Mouse (Mus musculus): ENCODE results near the gene Selp. TPM values are rescaled to one million over a fixed set of nuclear protein-coding genes. Genes with fewer than 3 reads are reported as not detected.
A peak's percentile ranks its signal among the peaks of the same experiment; 100 is the strongest.

The Selp gene
- total RNA-seq (2015) (3.3 and 7.6 TPM in 2 replicates), total RNA-seq (2017) (0.68 and 2.0 TPM in 2 replicates)

DNA sequence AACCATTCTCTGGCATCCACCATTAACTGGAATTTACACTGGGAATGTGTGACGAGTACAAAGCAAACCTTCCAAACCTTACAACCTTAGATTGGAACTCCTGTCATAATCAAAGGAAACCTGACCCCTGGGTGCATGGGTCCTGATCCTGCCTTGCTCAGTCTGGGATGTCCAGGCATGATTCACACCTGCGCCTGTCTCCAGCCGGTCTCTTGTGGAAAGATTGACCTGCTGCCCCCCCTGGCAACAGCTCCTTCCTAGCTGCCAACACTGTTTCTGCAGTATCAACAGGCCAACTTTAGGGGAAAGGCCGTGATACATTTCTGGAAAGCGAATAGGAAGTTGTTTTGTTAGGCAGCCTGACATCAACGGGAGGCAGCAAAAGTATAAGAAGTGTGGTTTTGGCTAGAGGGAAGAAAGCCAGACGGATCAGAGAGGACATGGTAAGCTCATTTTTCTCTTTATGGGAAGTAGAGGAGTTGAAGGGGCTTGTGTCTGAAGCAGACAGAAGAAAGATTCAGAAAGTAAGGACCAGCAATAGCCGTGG, at the start of gene Selp:
Gene Selp (plus strand): TSS at position 318 of the 547 bp plus-strand sequence.
- peak; percentile 45 for ATAC-seq (replicated peaks; ENCODE audit: poor library complexity)

DNA sequence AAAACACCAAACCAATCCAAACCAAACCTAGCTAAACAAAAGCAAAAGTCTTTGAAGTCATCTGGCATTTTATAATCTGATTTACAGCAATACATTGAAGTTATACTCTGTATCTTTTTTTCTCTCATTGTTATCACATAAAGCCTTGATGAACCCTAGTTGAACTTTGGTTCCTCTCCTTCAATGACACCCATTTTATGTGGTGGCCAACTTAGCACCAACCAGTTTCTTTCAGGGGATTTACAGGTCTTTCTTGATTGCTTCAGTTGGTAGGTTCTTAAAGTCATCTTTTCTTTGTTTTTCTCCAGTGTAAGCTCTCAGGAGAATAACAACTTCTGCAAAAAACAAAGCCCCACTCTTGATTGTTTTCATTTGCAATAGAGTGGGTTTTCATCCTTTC, 45.8 kb upstream of the Selp start:
- ATAC-seq (replicated peaks; ENCODE audit: poor library complexity) = no peak

DNA sequence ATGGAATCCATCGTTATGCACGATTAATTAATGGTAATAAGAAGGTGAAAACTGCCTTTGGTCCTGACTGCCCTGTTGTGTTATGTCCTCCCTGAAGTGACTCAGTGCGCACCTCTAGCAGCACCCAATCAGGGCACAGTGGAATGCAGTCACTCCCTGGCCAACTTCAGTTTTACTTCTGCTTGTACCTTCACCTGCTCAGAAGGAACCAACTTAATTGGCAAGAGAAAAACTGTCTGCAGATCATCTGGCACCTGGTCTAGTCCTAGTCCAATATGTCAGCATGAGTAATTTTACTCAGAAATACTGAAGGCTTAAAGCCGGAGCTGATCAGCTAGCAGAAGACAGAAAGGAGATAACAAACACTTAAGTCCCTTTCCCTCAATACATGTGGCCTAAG, 44.6 kb upstream of the Selp start:
- ATAC-seq (replicated peaks; ENCODE audit: poor library complexity) = no peak

DNA sequence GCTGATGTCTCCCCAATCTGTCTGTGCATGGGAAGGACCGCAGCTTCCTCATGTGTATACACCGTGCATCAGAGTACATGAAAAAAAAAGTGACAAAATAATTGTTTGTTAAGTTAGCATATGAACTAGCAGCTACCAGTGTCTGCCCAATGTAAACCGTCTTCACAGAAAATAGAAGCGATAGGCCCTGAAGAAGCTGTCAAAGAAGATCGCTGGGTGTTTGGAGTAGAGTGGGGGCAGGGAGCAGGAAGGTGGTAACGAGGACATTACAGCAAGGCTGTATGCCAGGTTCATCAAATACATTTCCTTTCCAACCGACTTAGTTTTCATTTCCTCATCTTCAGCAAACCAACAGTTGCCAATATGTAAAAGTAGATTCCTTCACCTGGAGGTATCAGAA, 44.0 kb upstream of the Selp start:
- ATAC-seq (replicated peaks; ENCODE audit: poor library complexity) = peak; percentile 41

DNA sequence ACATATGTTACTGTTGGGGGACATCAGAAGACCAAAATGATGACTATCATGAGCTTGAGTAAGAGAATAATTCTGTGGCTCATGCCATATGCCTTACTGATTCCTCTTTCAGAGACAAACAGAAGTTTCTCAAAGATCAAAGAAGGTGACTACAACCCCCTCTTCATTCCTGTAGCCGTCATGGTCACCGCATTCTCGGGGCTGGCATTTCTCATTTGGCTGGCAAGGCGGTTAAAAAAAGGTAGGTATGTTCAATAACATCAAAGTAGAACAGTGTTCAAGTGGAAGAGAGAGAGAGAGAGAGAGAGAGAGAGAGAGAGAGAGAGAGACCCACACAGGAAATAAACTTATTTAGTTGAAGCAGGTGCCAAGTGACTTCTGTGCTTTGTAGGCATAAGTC, 43.1 kb upstream of the Selp start:
- ATAC-seq (replicated peaks; ENCODE audit: poor library complexity) = no peak

DNA sequence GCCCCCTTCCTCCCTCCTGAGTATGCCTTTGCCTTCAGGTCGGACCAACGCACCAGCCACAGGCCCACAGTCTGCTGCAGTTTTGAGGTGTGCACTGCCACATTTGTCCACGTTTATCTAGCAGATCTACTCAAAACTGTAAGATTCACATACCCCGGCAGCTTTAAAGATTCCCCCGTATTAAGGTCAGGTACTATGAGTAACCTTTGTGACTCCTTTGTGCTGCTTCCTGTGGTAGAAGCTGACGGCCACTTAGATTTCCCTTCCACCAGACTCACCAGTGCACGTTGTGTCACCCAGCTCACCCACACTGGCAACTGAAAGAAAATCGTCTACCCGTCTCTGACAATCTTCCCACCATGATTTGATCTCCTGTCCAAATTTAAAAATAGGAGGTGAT, 42.0 kb upstream of the Selp start:
- ATAC-seq (replicated peaks; ENCODE audit: poor library complexity) = no peak

DNA sequence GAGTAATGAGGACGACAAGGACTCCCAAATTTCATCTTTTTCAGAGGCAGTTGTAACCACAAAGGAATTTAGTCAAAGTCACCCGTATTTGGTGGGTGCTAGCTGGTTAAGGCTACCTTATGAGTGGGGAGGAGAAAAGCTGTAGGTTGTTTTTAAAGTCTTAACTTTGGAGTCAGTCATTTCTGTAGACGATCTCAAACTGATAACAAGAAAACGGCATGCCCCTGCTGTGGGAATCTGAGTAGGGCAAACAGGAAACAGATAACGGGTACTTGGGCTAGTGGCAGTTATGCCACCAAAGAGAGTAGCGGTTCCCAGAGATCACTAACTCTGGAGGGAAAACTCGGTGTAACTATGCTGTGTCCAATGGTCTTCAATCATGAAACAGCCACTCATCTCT, 41.3 kb upstream of the Selp start:
- ATAC-seq (replicated peaks; ENCODE audit: poor library complexity) = peak; percentile 35

DNA sequence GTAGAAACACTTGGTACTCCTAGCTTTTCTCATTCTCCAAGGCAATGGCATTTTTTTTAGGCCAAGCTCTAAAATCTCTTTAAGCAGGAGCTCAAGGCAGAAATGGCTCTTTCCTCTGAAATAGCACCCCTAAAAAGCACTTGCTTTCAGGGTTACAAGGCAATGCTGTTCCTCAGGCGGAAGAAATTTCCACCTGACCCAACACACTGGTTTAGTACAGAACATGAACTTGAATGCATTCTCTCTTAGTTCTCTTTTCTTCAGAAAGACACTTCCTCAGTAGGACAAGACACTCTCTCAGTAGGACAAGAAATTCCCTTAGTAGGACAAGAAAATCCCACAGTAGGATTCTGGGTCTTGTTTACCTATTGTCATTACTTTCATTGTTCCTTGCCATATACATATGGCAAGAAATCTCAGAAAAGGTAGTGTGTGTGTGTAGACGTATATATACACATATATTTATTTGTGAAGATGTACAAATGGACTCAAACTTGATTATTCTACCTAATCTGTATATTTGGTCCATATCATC, 40.4 kb upstream of the Selp start:
- ATAC-seq (replicated peaks; ENCODE audit: poor library complexity) = no peak

DNA sequence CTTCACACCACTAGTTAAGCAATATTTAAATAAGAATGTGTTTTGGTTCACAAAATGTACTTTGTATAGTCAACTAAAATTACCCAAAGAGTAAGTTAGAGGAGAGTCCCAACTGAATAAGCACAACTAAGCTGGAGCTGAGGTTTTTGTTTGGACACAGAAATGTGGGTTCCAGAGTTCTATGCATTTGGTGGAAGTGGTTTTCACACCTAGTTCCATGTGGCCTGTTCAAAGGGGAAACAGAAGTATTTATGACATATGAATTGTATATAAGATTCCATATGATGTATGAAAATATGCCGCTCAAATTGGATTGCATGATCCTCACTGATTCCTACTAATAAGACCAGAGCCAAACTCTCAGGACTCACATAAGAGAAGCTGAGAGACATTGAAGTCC, 39.6 kb upstream of the Selp start:
- ATAC-seq (replicated peaks; ENCODE audit: poor library complexity) = no peak

DNA sequence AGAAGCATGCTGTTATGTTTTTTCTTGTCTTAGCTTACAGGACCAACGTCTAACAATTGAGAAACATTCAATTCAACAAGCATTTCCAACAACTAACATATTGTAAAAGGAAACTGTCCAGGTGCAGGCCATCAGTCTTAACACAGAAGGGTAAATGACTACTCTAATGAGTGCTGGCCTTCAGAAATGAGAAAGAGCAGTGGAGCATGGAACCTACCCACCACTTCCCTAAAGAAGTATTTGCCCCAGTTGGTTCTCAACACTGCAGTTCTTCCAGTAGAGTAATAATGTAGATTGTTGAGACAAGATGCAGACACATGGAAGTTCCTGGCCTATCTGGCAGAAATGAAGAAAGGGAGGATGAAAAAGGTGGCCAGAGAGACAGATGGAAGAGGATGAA, 38.6 kb upstream of the Selp start:
- no peak for ATAC-seq (replicated peaks; ENCODE audit: poor library complexity)

DNA sequence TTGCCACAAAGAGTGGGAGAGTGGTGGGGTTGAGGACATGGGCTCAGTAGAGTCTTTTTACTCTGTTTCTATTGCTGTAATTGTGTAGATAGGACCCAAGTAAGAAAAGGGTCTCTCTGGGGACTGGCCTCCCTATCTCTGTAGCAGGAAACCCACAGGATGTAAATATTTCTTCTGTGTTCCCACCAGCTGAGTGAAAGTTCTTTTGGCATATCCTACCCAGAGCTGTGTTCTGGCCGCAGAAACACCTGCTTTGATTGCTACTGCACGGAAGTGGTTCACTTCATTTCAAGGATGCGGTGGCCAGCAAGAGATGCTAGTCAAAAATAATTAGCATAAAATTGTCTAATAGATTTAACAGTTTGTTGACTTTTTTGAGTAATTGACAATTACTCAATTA, 38.0 kb upstream of the Selp start:
- ATAC-seq (replicated peaks; ENCODE audit: poor library complexity) = no peak

DNA sequence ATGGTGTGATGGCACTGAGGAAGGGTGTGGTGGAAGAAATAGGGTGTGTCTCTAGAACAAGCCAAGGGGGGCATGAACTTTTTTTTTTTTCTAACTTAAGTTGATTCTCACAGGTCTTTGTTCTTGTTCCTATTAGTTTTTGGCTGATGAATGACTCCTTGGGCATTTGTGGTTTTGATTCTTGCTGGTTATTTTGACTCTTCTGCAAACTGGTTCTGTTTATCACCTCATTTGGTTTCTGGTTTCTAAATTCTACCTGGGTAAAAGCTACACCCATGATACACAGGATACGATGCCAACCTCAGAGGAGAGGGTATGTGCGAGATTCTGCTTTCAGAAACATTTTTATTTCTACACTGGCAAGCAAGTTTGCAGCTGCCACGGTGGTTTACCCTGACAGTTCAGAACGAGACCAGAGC, 36.7 kb upstream of the Selp start:
- ATAC-seq (replicated peaks; ENCODE audit: poor library complexity) = 0 out of 2 replicates have a peak, but pooled peaks have one; percentile 6

DNA sequence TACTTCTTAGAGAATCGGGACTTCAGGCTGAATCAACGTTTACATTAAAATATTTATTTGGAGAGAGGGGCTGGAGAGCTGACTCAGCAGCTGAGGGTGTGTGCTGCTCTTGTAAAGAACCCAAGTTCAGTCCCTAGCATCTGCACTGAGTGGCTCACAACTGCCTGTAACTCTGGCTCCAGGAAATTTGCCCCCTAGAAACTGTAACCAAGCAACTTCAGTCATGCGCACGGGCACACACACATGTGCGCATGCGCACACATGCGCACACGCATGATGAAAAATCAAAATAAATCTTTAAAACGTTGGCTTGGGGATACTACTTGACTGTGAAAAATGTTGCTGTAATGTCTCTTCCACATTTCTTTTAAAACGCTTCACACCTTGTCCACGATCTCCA, 36.0 kb upstream of the Selp start:
- ATAC-seq (replicated peaks; ENCODE audit: poor library complexity) = no peak

DNA sequence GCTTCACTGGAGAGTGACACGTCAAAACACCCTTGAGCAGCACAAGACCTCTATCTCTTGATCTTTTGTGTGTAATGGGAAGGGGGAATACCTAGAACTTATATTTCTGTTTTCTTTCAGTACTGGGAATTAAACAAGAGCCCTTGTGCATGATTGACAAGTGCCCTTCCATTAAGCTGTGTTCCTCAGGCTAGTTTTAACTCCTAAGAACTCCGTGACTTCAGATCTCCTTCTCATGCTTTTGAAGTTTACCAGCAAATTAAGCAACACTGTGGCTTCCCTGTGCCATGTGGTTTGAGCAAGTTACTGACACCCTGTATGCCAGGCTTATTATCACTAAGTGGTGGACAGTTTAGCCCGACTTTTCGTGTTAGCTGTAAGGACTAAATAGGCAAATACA, 32.0 kb upstream of the Selp start:
- peak; percentile 42 for ATAC-seq (replicated peaks; ENCODE audit: poor library complexity)

DNA sequence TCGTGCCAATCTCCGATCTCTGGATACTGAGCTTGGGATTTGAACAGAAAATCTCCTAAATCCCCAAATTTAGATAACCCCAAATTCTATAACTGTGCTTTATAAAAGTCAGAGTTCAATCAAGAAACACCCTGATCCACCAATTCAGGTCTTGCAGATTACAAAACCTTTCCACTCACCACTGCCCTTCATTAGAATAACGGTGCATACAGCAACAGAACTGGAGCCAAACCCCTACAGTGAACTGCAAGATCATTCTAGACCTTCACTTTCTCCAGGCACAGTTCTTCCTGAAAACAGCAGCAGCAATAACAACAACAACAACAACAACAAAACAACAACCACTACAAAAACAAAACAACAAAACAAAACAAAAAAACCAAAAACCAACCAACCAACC, 28.3 kb upstream of the Selp start:
- ATAC-seq (replicated peaks; ENCODE audit: poor library complexity) = peak; percentile 54

DNA sequence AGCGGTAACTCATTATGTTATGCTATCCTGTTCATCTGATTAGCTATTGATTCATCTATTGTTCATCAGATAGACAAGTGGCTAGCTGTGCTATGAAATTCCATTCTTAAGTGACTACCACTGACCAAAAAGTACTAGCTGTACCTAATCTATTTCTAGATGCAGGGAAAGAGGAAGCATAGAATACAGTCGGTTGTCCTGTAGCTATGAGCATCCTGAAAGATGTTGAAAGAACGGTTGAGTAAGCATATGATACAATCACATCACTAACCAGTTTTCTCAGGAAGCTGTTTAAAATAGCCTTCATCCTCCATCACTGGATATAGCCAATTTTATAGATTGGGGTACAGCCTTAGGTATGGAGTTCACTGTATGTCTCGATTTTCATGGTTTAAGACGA, 27.2 kb upstream of the Selp start:
- peak; percentile 77 for ATAC-seq (replicated peaks; ENCODE audit: poor library complexity)

DNA sequence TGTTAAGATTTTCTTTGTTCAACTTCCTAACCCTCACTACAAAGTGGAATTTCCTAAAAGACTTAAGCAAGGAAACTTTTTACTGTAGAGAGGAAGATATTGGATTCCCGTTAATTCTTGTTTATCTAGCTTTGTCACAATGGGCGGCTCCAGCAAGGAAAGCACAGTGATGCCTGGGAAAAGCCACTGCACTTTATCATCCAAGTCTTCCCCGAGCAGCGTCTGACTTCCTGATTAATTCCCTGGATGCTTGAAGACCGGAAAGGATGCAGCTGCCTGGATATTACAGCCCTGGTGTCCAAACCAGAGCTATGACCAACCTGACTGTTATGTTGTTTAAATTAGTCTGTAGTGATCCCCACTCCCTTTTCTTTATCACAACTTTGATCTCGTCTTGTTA, 18.3 kb upstream of the Selp start:
- ATAC-seq (replicated peaks; ENCODE audit: poor library complexity) = no peak

DNA sequence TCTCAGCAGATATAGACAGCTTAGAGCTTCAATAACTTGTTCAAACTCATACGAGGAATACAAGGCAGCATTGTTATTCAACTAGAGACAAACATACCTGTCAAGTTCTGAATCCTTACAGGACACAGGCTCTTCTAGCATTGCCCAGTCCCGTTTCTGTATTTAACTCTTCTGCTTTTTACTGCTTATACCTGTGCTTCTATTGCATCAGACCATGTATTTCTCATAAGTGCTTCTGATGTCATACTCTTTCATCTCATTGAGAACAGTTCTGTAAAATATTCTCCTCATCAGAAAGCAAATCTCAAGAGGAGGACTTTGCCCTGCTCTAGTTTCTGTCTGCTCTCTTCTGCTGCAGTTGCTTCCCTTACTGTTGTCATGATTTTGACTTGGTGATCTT, 17.2 kb upstream of the Selp start:
- 0 out of 2 replicates have a peak, but pooled peaks have one; percentile 31 for ATAC-seq (replicated peaks; ENCODE audit: poor library complexity)

DNA sequence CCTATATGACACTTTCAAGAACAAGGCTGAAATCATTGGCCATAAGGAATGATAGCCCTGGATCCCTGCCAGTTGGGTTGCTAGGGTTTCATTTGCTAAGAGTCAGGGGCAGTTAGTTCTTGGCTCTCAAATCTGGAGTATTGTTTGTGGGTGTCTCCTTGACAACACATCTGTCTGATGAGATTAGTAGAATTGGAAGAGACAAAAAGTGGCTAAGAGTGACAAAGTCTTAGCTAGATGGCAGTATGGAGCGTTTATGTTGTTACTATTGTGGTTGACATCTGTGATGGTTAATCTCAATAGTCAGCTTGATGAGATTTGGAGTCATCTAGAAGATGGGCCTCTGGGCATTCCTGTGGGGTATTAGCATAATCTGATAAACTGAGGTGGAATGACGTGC, 16.7 kb upstream of the Selp start:
- peak; percentile 68 for ATAC-seq (replicated peaks; ENCODE audit: poor library complexity)

DNA sequence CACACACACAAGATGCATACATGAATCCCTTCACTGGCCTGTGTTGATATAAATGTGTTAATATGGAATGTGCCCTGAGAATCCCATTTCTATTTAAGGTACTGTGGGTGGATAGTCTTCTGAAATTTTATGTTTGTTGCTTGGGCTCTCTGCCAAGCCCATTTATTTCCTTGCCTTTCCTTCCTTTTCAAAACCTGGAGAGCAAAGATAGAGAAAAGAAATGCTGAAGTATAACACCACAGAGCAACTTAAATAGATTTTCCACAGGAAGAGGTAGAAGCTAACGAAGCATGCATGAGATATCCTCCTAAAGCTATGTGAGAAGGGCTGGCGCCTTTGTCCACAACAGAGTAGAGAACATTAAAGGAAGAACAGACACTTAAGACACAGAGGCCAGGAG, 5.3 kb upstream of the Selp start:
- ATAC-seq (replicated peaks; ENCODE audit: poor library complexity) = peak; percentile 47

DNA sequence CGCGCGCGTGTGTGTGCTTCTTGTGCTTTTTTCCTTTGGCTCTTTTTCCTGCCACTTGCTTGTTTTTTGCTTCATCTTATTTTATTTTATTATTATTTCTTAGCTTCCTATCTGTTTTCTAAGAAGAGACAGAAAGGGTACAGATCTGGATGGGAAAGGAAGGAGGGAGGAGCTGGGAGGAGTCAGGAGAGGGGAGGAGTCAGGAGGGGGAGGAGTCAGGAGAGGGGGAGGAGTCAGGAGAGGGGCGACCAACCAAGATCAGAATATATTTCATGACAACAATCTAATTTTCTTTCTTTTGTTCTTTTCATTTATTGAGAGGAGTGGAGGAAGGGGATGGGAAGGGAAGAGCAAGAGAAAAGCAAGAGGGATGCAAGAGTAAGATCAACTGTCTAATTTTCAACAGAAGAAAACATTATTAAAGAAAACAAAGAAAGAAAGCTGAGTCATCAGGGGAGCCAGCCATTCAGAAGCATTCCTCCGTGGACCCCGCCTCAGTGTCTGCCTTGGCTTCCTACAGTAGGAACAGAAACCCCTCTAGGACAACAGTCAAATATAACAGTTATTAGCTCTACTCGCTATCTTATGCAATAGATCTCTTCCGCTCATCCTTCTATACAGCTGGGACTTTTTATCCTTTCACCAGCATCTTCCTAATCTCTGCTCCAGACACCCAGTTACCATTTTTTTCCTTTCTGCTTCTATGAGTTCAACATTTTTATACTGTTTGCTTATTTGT, 4.3 kb upstream of the Selp start:
- ATAC-seq (replicated peaks; ENCODE audit: poor library complexity) = peak; percentile 63

DNA sequence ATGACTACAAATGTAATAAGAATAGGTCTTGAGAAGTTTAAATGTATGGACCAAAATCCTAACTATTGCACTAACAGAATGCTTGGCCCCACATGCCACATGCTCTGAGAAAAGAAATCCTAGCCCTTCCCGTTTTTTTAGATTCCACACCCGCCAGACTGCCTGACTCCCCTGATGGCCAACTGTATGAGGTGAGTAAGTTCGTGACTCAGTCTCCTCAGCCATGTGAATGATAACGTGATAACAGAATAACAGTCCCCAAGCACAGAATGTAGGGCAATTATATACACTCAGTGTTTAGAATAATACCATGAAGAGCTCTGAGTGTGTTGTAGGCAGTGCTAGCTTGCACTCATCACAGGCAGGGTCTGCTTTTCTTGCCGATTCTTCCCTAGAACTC, 784 bp upstream of the Selp start:
- ATAC-seq (replicated peaks; ENCODE audit: poor library complexity) = no peak

DNA sequence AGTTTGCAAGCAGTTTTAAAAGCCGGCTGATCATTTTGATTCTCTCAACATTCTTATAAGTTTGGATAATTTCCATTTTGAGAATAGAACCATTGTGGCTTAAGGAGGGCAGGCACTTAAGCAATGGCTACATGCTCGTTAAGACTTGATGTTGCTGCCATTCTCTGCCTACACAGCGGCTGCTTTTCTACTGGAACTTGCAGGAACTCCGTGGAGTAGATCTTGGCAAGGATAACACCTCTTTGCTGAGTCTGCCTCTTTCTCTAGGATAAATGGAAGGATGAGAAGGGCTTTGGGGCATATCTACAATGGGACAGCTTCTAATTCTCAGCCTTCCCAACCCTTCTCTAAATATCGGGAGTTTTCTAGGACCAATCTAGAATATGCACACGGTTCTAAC, 583 bp downstream of the Selp start:
- ATAC-seq (replicated peaks; ENCODE audit: poor library complexity) = no peak

Measured in megakaryocyte progenitor cell, adult 5-6 weeks (primary cell).